Mouse (Mus musculus): ENCODE measurements around the gene Olfr635.
"Not testable (repeated sequence)": the region's sequence is repeated elsewhere in the genome, so short reads cannot be mapped to it uniquely, and the experiment has no call there.

The Olfr635 gene

DNA sequence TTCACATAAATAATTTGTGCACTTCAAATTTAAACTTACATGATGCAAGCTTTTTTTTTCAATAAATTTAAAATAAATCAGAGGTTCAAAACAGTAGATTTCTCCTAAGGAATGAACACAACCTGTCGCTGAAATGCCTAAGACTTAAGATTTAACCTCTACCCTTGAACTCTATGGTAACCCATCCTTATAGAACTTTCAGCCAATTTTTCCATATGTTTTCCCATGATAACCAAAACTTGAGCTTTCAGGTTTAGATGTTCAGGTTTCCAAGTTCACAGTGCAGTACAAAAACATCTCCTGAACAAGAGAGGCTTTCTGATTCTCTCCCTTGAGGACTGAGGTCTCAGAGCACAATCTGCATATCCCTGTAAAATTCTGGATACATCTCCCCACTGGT lies at the start of gene Olfr635:
TSS of gene Olfr635 (plus strand) at position 301 of the 400 bp plus-strand sequence.
- DNase-seq (ENCODE audit: extremely low spot score) = no peak

DNA sequence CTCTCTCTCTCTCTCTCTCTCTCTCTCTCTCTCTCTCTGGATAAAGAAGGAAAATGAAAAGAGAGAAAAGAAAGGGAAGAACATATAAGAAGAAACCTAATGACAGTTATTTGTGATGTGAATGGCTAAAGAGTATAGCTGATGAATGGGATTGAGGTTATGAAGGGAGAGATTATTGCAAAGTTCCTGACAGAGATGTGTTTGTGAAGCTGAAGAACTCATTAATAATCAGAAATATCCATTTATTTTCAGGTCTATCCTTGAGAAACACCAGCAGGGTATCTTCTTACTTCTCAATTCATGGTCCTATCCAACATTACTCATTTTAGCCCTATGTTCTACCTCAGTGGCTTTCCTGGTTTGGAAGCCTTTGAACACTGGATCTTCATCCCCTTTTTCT lies 42.4 kb upstream of the Olfr635 start, which contains the start of gene Olfr631:
TSS of gene Olfr631 (plus strand) at position 301 of the 400 bp plus-strand sequence.
- no peak for DNase-seq (ENCODE audit: extremely low spot score)

DNA sequence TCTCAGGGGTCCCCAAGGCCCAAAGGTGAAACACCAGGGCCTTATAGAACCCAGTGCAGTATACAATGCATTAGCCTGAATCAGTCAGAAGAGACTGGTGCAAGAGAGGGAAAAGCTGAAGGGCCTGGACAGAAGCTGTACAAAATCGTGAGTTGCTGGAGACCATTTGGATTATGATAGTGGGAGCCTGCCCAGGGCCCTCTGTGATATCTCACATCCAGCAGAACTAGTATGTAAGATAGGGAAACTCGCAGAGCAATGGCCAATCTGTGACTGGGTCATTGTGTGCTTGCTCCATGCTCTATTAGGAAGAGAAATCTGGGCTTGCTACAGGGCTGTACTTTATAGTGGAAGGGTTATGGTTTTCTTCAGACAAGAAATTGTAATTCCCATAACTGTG lies 36.7 kb upstream of the Olfr635 start, which contains the start of gene Olfr632:
TSS of gene Olfr632 (plus strand) at position 84 of the 400 bp plus-strand sequence.
- DNase-seq (ENCODE audit: extremely low spot score) = no peak

DNA sequence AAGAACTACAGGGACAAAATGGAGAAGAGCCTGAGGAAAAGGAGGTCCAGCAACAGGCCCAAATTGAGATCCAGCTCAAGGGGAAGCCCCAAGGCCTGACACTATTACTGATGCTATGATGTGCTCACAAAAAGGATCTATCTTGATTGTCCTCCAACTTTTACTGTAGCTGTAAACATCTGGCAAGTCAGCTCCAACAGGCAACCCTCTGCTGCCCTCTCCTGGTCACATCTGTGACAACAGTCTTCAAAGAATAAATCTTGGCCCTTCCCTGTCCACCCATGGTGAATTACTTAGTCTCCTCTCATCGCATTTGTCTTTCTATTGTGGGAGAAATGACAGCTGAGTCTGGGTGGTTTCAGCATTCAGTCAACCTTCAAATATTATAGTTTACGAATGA lies 28.2 kb upstream of the Olfr635 start:
- peak; percentile 66 for DNase-seq (ENCODE audit: extremely low spot score)

DNA sequence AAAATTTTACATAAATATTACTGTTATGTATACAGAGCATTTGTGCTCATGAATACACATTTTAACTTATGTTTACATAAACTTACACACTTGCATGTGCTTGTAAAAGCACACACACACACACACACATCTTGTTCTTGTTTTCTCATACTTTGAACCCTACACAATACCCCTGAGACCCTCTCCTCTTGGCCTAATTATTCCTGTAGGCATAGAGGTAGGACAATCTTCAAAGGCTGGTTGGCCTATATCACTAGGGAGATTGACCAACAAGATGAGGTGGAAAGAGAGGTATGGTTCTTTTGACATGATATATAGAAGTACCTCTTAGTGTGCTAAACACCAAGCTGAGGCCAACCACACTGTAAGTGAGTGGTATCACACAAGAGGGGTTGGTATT lies 26.8 kb upstream of the Olfr635 start, which contains the start of gene Olfr633:
TSS of gene Olfr633 (plus strand) at position 301 of the 400 bp plus-strand sequence.
- no peak for DNase-seq (ENCODE audit: extremely low spot score)

DNA sequence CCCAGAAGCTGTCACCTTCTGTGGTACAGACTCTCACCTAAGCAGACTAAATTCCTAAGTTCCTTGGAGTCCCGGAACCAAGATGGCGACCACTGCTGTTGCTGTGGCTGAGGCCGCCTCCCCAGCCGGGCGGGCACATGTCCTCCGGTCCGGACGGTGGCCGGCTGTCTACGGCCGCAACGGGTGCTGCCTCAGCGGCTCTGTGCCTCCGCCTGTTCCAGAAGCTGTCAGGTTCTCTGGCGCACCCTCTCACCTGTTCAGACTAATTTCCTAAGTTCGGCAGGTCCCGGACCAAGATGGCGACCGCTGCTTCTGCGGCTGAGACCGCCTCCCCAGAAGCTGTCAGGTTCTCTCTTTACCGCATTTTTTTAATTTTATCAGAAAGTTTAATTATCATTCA lies 4.1 kb upstream of the Olfr635 start:
- DNase-seq (ENCODE audit: extremely low spot score) = not testable (repeated sequence)

DNA sequence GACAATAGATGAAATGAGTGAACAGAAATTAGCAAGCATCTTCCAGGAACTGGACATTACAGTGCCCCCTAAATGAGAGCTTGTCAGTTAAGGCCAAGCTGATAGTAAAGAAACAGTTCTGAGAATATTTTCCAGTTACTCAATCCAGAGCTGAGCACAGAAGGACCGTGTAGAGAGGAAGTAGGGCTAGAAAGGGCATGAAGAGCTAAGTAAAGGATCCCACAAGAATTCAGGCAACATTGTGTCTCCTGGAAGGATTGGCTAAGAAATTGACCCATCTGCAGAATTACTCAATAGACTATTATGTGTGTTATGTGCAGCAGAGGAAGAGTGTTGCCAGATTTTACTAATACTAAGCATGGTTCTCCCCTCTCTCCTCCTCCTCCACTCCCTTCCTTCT lies 830 bp downstream of the Olfr635 start:
- DNase-seq (ENCODE audit: extremely low spot score) = no peak

DNA sequence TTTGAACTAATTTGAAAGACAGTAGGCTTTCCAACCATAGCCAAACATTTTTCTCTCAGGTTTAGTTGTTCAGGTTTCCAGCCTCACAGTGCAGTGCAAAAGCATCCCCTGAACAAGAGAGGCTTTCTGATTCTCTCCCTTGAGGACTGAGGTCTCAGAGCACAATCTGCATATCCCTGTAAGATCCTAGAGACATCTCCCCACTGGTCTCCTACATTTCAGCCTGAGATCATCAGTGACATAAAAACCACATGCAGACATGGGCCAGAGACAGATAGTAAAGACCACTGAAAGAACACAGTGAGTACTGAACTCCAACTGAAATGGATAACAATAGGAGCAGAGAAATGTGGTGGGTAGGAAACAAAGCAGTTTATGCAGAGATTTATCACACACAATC lies 27.5 kb downstream of the Olfr635 start, which contains the start of gene Olfr638:
TSS of gene Olfr638 (plus strand) at position 301 of the 400 bp plus-strand sequence.
- no peak for DNase-seq (ENCODE audit: extremely low spot score)

DNA sequence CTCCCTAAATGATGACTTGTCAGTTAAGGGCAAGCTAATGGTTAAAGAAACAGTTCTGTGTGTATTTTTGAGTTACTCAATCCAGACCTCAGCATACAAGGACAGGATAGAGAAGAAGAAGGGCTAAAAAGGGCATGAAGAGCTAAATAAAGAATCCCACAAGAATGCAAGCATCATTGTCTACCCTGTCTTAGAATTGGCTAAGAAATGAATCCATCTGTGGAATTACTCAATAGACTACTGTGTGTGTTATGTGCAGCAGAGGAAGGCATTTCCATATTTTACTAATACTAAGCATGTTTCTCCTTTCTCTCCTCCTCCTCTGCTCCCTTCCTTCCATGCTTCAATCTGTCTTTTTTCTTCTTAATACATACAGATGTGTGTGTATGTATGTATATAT lies 28.2 kb downstream of the Olfr635 start:
- DNase-seq (ENCODE audit: extremely low spot score) = no peak

DNA sequence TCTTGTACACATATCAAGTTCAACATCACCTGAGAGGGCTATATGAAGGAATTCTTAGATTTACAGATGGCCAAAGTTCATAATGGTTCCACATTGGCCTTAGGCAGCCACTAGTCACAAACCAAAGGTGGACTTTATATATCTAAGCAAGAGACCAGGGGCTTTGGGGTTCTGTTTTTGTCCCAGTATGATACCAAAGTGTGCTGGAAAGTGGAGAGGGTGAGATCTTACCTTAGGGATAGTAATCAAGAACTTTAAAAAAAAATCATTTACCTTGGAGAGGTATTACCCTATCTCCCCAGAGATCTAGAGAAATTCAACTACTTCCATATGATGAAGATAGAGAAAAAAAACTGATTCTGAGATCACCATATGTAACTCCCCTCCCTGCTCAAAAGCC lies 46.3 kb downstream of the Olfr635 start, which contains the start of gene Olfr639:
TSS of gene Olfr639 (minus strand) at position 101 of the 400 bp plus-strand sequence.
- DNase-seq (ENCODE audit: extremely low spot score) = no peak

DNA sequence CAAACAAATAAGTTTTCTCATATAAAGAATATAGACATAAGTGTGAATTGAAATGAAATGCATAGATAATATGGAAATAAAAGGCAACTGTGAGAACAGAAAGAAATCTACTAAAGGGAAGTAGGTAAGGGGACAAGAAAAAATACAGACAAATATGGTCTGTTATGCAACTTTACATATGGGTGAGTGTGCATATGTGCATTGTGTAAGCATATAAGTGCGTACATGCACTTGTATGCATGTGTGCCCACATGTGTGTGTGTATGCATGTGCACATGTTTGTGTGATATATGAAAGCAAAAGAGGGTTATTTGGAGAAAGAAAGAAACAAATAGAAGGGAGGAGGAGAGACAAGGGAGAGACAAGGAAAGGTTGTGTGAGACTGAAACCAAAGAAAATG lies 48.0 kb downstream of the Olfr635 start:
- DNase-seq (ENCODE audit: extremely low spot score) = no peak

DNA sequence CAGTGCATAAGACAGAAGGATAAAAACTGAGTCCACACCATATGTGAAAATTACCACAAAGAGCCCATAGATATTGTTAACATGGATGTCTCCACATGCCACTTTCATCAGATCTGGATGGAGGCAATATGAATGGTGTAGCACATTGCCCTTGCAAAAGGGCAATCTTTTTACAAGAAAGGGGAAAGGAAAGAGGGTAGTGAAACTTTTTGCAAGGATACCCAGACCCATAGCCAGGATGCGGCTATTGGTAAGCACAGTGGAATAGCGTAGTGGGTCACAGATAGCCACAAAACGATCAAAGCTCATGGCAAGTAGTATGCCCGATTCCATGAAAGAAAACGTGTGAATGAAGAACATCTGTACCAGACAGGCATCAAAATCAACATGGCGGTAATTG lies 50.7 kb downstream of the Olfr635 start:
- no peak for DNase-seq (ENCODE audit: extremely low spot score)

DNA sequence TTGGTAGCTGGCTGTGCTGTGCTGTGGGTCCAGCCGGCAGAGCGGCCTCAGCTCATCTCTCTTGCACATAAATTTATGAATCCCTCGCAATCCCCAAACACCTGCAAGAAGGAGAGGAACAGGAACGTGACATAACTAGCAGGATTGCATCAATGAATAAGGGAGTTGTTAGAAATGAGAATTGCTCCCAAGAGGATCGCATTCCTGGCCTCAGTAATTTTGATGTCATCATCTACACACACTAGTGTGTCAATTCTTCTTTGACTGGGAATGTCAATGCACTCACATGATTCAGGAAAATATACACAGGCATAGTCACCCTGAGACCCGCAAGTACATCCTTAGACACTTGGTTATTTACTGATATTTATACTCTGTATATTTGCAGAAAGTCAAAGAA lies 54.5 kb downstream of the Olfr635 start, which contains the start of gene Olfr640:
TSS of gene Olfr640 (minus strand) at position 101 of the 400 bp plus-strand sequence.
- DNase-seq (ENCODE audit: extremely low spot score) = no peak

DNA sequence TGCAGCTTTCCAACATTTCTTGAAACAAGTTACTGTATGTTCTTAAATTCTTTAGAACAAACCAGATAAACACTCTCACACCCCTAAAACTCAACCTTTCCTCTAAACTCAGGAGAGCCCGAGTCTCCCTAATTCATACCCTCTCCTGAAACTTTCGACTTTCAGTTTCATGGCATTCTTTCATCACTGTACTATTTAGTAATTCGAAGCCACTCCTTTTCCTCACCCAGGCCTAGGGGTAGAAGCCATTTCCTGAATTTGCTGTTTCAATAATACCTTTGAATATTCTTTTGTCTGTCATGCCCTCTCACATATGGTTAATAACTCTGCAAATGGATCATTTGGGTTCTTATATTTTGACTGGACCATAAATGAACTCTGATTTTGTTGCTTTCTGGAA lies 56.0 kb downstream of the Olfr635 start:
- no peak for DNase-seq (ENCODE audit: extremely low spot score)

DNA sequence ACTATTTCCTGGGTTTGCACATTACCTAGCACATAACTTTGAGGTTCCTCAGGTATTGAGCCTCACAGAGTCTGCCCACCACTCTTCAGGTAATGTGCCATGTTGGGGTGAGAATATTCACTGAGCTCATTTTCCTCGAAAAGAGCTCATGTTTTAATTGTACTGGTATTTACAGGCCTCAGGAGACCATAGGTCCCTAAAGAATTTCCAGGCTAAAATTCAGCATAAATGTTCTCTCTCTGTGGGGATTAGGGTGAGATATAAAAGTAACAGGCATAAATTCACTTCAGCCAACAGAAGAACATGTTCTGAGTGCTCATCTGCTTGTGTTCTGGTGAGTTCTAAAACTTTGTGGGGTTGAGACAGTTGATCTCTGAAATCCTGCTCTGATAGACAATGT lies 64.2 kb downstream of the Olfr635 start, which contains the start of gene Olfr641:
TSS of gene Olfr641 (plus strand) at position 301 of the 400 bp plus-strand sequence.
- DNase-seq (ENCODE audit: extremely low spot score) = no peak
